Mouse (Mus musculus): Measurements from ENCODE around the gene Dab2ip.

DNA sequence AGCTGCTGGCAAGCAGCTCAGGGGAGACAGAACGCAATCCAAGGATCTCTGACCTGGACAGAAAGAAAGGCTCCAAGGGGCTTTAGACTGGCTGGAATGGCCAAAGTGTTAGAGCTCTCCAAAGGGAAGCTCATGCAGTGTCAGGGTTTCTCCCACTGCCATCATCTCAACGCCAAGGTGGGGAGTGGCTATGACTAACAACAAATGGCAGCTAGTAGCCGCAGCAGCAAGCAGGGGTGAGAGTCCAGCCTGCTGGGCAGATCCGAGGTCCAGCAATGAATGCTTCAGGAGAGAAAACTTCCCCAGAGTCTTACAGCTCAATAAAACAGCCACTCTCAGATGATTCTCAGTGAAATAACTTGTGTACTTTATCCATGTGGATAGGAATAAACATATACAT lies 8.9 kb upstream of the Dab2ip start:
- TF ChIP-seq EP300 (IDR thresholded peaks at IDR 0.05; ENCODE audit: low read length) = no peak
- TF ChIP-seq HCFC1 (IDR thresholded peaks at IDR 0.05; ENCODE audit: low read depth, low read length) = no peak
- no peak for TF ChIP-seq CTCF (conservative IDR thresholded peaks at IDR 0.05 in 1 of 2, IDR thresholded peaks at IDR 0.05 in 1 of 2; ENCODE audit: low read depth in 2 of 2, low read length in 2 of 2)
- no peak for TF ChIP-seq RAD21 (IDR thresholded peaks at IDR 0.05; ENCODE audit: low read depth, low read length)
- TF ChIP-seq RCOR1 (conservative IDR thresholded peaks at IDR 0.05; ENCODE audit: low read depth, low read length) = no peak
- no peak for TF ChIP-seq USF1 (IDR thresholded peaks at IDR 0.05; ENCODE audit: low read depth, low read length)
- no peak for TF ChIP-seq POLR2A (IDR thresholded peaks at IDR 0.05; ENCODE audit: low read depth, low read length)
- TF ChIP-seq POLR2AphosphoS2 (IDR thresholded peaks at IDR 0.05; ENCODE audit: low read depth, low read length) = no peak
- no peak for TF ChIP-seq E2F4 (IDR thresholded peaks at IDR 0.05; ENCODE audit: insufficient replicate concordance, low read depth, low read length)
- no peak for TF ChIP-seq MAX (IDR thresholded peaks at IDR 0.05; ENCODE audit: low read length)
- no peak for TF ChIP-seq UBTF (IDR thresholded peaks at IDR 0.05; ENCODE audit: low read depth, low read length)
- TF ChIP-seq ZKSCAN1 (IDR thresholded peaks at IDR 0.05; ENCODE audit: borderline replicate concordance, low read depth, low read length) = no peak
- TF ChIP-seq MXI1 (IDR thresholded peaks at IDR 0.05; ENCODE audit: low read depth, low read length) = no peak
- TF ChIP-seq TCF12 (IDR thresholded peaks at IDR 0.05; ENCODE audit: low read depth, low read length) = no peak
